Mouse (Mus musculus) ovary, adult 18-20 months (tissue): ENCODE data around the gene Ids.
"Not testable (repeated sequence)": the region's sequence is repeated elsewhere in the genome, so short reads cannot be mapped to it uniquely, and the experiment has no call there.

Experiments used
- DNase-seq: peaks from one replicate; pipeline ENCODE4 v3.0.0; 2022; ENCODE audit warnings: low spot score, mixed read lengths

Gene Ids

GRCm38 (mm10) chrX:70364661-70365613, at the start of gene Ids:
Ids (minus strand) TSS chrX:70365084.
- DNase-seq, result peak; percentile 80

GRCm38 (mm10) chrX:70392636-70393035, 27.8 kb upstream of the Ids start:
- DNase-seq, result not testable (repeated sequence)

- DNase-seq, result no peak
Measured at GRCm38 (mm10) chrX:70385962-70386351, 21.1 kb upstream of the Ids start.

GRCm38 (mm10) chrX:70385276-70385961, 20.5 kb upstream of the Ids start, which contains the start of gene 1110012L19Rik:
1110012L19Rik (plus strand) TSS chrX:70385877.
- peak; percentile 53 for DNase-seq

- DNase-seq, result no peak
Measured at GRCm38 (mm10) chrX:70384917-70385275, 20.0 kb upstream of the Ids start.

GRCm38 (mm10) chrX:70374469-70375110, 9.7 kb upstream of the Ids start:
- DNase-seq, result not testable (repeated sequence)

- not testable (repeated sequence) for DNase-seq
Measured at GRCm38 (mm10) chrX:70369758-70370157, 4.9 kb upstream of the Ids start.

- no peak for DNase-seq
Measured at GRCm38 (mm10) chrX:70364202-70364601, 682 bp downstream of the Ids start.

- DNase-seq, result no peak
Measured at GRCm38 (mm10) chrX:70363446-70363845, 1.4 kb downstream of the Ids start.

- DNase-seq, result no peak
Measured at GRCm38 (mm10) chrX:70362985-70363384, 1.9 kb downstream of the Ids start.

GRCm38 (mm10) chrX:70330202-70330843, 34.6 kb downstream of the Ids start:
- peak; percentile 32 for DNase-seq

- DNase-seq, result no peak
Measured at GRCm38 (mm10) chrX:70328530-70329143, 36.2 kb downstream of the Ids start.

GRCm38 (mm10) chrX:70327656-70328055, 37.2 kb downstream of the Ids start:
- no peak for DNase-seq

GRCm38 (mm10) chrX:70319254-70319653, 45.6 kb downstream of the Ids start:
- DNase-seq, result no peak

GRCm38 (mm10) chrX:70314949-70315641, 49.8 kb downstream of the Ids start:
- no peak for DNase-seq
